Comparison of ENCODE assay signal across 8 mouse cellular contexts in genomic region chr2:74704393-74704998, GRCm38 (mm10). TPM values are rescaled to one million over a fixed set of nuclear protein-coding genes. Genes with fewer than 3 reads are reported as not detected.
DNase-seq lines count a peak whose midpoint lies in the region; ATAC-seq and TF ChIP-seq lines count a peak whose summit lies in the region.

Gene Hoxd8 (plus strand): TSS chr2:74704615.

- no peaks in the 10 kb centered on the region for H3K9me3 ChIP-seq in heart, embryonic 14.5 days (ENCODE audit: control insufficient read depth, low read length)
- H3K9me3 ChIP-seq in embryonic facial prominence, embryonic 10.5 days: no peaks in the 10 kb centered on the region
- H3K9me3 ChIP-seq in hindbrain, embryonic 10.5 days: no peaks in the 10 kb centered on the region
- no peaks in the 10 kb centered on the region for H3K9me3 ChIP-seq in limb, embryonic 13.5 days

- WGBS in heart, embryonic 14.5 days: 1% methylated on average over 32 of the region's 52 CpGs
- WGBS in embryonic facial prominence, embryonic 10.5 days: under 1% methylated on average over 49 of the region's 52 CpGs
- under 1% methylated on average over 43 of the region's 52 CpGs for WGBS in hindbrain, embryonic 10.5 days
- 1% methylated on average over 39 of the region's 52 CpGs for WGBS in limb, embryonic 13.5 days
- WGBS in small intestine, adult 2 months: 2% methylated on average over 52 of the region's 52 CpGs

- H3K36me3 ChIP-seq in heart, embryonic 14.5 days (ENCODE audit: control insufficient read depth, insufficient read depth, low read length): no peaks in the 10 kb centered on the region
- no peaks in the 10 kb centered on the region for H3K36me3 ChIP-seq in embryonic facial prominence, embryonic 10.5 days (replicated peaks)
- no peaks in the 10 kb centered on the region for H3K36me3 ChIP-seq in hindbrain, embryonic 10.5 days
- H3K36me3 ChIP-seq in limb, embryonic 13.5 days: no peaks in the 10 kb centered on the region
- H3K36me3 ChIP-seq in small intestine, adult 2 months (ENCODE audit: control insufficient read depth, insufficient read depth, low read length): no peaks in the 10 kb centered on the region

- H3K27ac ChIP-seq in heart, embryonic 14.5 days (replicated peaks in 1 of 2; ENCODE audit: control insufficient read depth in 1 of 2, insufficient read depth in 1 of 2, low read depth in 2 of 2, low read length in 2 of 2): no peak within 1 kb of the TSS
- H3K27ac ChIP-seq in embryonic facial prominence, embryonic 10.5 days (replicated peaks): no peak within 1 kb of the TSS
- H3K27ac ChIP-seq in hindbrain, embryonic 10.5 days: no peak within 1 kb of the TSS
- H3K27ac ChIP-seq in limb, embryonic 13.5 days: peak within 1 kb of the TSS; percentile 90
- no peak within 1 kb of the TSS for H3K27ac ChIP-seq in small intestine, adult 2 months (ENCODE audit: insufficient read depth, low read depth, low read length)

- no peak for TF ChIP-seq CTCF in small intestine, adult 2 months (IDR thresholded peaks at IDR 0.05; ENCODE audit: extremely low read depth, insufficient read length, insufficient replicate concordance, low read depth, low read length)

- H3K4me1 ChIP-seq in heart, embryonic 14.5 days (ENCODE audit: control insufficient read depth in 2 of 2, insufficient read depth in 2 of 2, low read length in 2 of 2): peaks cover 0 to 13% of the 10 kb centered on the region in 2 experiments; a peak in 2 of 4 replicates
- peaks cover 12% of the 10 kb centered on the region for H3K4me1 ChIP-seq in embryonic facial prominence, embryonic 10.5 days
- H3K4me1 ChIP-seq in hindbrain, embryonic 10.5 days (replicated peaks): peaks cover 17% of the 10 kb centered on the region
- H3K4me1 ChIP-seq in limb, embryonic 13.5 days: peaks cover 34% of the 10 kb centered on the region
- H3K4me1 ChIP-seq in small intestine, adult 2 months (ENCODE audit: control insufficient read depth, insufficient read depth, insufficient read length, low read length): peaks cover 6% of the 10 kb centered on the region; the same call in 1 of the 2 replicates

- peak within 1 kb of the TSS; percentile 66 for H3K4me2 ChIP-seq in heart, embryonic 14.5 days (ENCODE audit: low read length)
- peak within 1 kb of the TSS; percentile 77 for H3K4me2 ChIP-seq in limb, embryonic 13.5 days (replicated peaks)

- DNase-seq in heart, postnatal 10 days: no peak
- peak; percentile 75 for DNase-seq in embryonic facial prominence, embryonic 10.5 days (ENCODE audit: low spot score)
- DNase-seq in hindbrain, embryonic 10.5 days (ENCODE audit: low spot score): peak; percentile 69
- no peak for DNase-seq in c-Kit-positive CD71-positive TER-119-positive erythroid progenitor cells, embryonic 14.5 days (ENCODE audit: low spot score)
- DNase-seq in right cerebral cortex, postnatal 10 days (ENCODE audit: low spot score in 2 of 2): no peak

- no peak for TF ChIP-seq POLR2A in small intestine, adult 2 months (IDR thresholded peaks at IDR 0.05; ENCODE audit: low read depth, low read length)

- peaks cover 98% of the 10 kb centered on the region for H3K27me3 ChIP-seq in heart, embryonic 14.5 days (ENCODE audit: control insufficient read depth, insufficient read depth, low read length)
- H3K27me3 ChIP-seq in embryonic facial prominence, embryonic 10.5 days (replicated peaks; ENCODE audit: low read depth, poor library complexity, severe bottlenecking): peaks cover 100% of the 10 kb centered on the region
- H3K27me3 ChIP-seq in hindbrain, embryonic 10.5 days (ENCODE audit: insufficient read depth, poor library complexity, severe bottlenecking): peaks cover 100% of the 10 kb centered on the region
- H3K27me3 ChIP-seq in limb, embryonic 13.5 days: peaks cover 87% of the 10 kb centered on the region
- H3K27me3 ChIP-seq in small intestine, adult 2 months (ENCODE audit: control insufficient read depth, insufficient read depth, low read length): peaks cover 71% of the 10 kb centered on the region

- no peak for ATAC-seq in heart, embryonic 14.5 days (ENCODE audit: insufficient number of reproducible peaks, insufficient read depth, low FRiP score, low read depth)
- peak; percentile 34; the same call in 1 of the 2 replicates for ATAC-seq in limb, embryonic 13.5 days (ENCODE audit: low FRiP score, low read depth)

- peak within 1 kb of the TSS; percentile 41 for H3K9ac ChIP-seq in heart, embryonic 14.5 days (ENCODE audit: low read length)
- peak within 1 kb of the TSS; percentile 87 for H3K9ac ChIP-seq in limb, embryonic 13.5 days

- intact Hi-C loops in heart, postnatal 10 days (cut with DNase I): loop anchor here (5.0 to 10.0 kb wide), 2 partner anchors 448 to 1080 kb away; no protein-coding TSS in a partner anchor

- peak within 1 kb of the TSS; percentile 41 to 43 for H3K4me3 ChIP-seq in heart, embryonic 14.5 days (ENCODE audit: control insufficient read depth in 1 of 2, insufficient read depth in 1 of 2, low read depth in 1 of 2, low read length in 2 of 2)
- peak within 1 kb of the TSS; percentile 52 for H3K4me3 ChIP-seq in embryonic facial prominence, embryonic 10.5 days
- peak within 1 kb of the TSS; percentile 46 for H3K4me3 ChIP-seq in hindbrain, embryonic 10.5 days
- peak within 1 kb of the TSS; percentile 63 for H3K4me3 ChIP-seq in limb, embryonic 13.5 days
- peak within 1 kb of the TSS; percentile 63 for H3K4me3 ChIP-seq in small intestine, adult 2 months (ENCODE audit: low read depth, low read length)

RNA-seq across cellular contexts. Expression of gene Hoxd8, which starts in this region (rescaled TPM):
- polyA plus RNA-seq in heart, embryonic 14.5 days (2014; fragmentation: Nextera tagmentation; extraction: Ambion mirVana): 0.36 and 0.61 TPM in 2 replicates
- 1 to 10 TPM; 1.9 to 2.5 TPM for total RNA-seq in heart, postnatal 10 days (2021)
- polyA plus RNA-seq in embryonic facial prominence, embryonic 10.5 days (2016; fragmentation: Nextera tagmentation; extraction: Ambion mirVana): not detected in 2 replicates
- not detected in 2 replicates for polyA plus RNA-seq in hindbrain, embryonic 10.5 days (2016; fragmentation: Nextera tagmentation; extraction: Ambion mirVana)
- polyA plus RNA-seq in limb, embryonic 13.5 days (2015; fragmentation: Nextera tagmentation; extraction: Ambion mirVana): 7.3 and 7.5 TPM in 2 replicates
- 0.60 and 3.1 TPM in 2 replicates for polyA plus RNA-seq in small intestine, adult 2 months (2012; rRNA removed)

Comparison
In these comparisons a context has a peak if more than half of its experiments do, and no peak if none do; other contexts are left out.
1. Peak in DNase-seq and H3K4me3 ChIP-seq in embryonic facial prominence, embryonic 10.5 days; RNA of the gene not detected or under 1 TPM.
2. Peak in DNase-seq and H3K4me3 ChIP-seq in hindbrain, embryonic 10.5 days; RNA of the gene not detected or under 1 TPM.